Mouse (Mus musculus) kidney, adult 18-20 months (tissue): ENCODE data around the gene Zfp648.

Source experiments
- DNase-seq: peaks from one replicate; pipeline ENCODE4 v3.0.0; 2021

Zfp648 gene

DNA sequence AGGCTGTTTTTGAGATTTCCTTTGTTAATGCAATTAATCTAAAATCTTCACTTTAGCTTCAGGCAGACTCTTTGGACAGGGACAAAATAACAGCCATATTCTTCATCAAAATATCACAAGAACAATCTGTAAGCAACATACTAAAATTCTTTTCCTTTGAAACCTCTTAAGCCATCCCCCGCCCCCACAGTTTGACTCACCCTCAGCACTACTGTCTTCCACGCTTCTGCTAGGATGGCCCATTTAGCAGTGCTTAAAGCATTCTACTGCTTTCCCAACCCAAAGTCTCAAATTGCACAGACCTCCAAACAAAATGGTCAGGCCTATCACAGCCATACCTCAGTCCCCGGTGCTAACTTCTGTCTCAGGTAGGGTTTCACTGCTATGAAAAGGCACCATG is 19.6 kb downstream of the Zfp648 start:
- no peak for DNase-seq

DNA sequence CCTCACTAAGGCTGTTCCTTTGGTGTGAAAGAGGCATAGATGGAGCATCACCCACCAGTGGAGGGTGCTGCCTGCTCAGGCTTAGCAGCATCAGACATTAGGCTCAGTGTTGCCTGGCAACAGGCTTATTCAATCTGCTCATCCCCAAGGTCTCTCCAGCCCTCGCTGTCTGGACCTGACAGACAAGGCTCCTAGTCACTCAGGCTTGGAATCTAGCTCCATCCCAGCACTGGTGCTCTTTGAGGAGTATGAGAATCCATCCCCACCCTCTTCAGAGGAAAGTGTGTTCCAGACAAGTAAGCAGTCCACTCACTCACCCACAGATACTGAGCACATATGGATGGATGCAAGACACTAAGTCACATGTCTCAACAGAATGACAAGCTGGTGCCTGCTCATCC is 22.8 kb downstream of the Zfp648 start:
- DNase-seq, result no peak

DNA sequence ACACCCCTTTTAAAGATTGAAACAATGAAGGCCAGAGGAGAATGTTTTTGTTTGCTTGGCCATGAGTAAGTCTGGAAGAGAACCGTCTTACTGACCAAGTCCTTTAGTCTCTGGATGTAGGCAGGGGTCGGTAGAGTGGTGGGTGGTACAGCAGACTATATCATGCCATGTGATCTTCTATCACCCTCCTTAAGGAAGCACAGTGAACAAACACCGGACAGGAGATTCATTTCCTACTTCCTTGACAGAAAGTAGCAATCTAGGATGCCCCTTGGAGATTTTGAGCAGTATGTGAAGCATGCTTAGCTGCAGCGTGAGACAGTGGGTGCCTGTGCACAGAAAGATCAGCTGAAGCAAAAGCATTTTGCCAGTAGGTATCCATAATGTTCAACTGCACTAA is 31.6 kb downstream of the Zfp648 start:
- no peak for DNase-seq

DNA sequence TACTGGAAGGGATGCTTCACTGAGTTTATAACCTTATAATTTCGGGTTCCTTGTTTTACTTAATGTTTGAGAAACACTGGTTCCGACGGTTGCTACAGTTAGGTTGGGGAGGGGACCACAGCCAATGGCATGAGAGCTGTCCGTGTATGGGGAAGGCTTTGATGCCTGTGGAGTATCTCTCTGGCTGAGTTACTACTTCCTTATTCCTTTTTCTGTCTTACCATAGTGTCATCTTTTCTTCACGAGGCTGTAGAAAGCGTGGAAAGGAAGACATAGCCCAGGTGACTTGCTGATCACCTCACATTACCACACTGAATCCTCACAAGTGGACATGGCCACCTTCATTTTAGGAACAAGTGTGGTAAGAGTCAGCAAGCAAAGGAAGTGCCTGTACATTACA is 32.0 kb downstream of the Zfp648 start:
- DNase-seq, result no peak

DNA sequence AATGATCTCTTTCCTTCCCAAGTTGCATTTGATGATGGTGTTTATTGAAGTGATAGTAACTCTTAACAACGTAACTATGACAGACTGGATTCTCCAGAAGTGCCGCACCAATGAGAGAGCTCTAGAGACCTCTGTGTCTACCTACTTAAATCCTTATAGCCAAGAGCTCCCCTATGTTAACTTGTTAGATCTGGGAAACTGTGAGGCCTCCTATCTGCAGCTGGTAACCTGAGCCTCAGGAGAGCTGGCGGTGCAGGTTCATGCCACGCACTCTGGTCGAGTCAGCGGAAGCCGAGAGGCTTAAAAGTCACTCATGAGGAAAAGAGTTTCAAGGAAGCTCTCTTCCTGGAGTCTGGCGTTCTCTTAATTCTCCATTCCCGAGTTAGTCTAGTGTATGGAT is 33.8 kb downstream of the Zfp648 start:
- no peak for DNase-seq

DNA sequence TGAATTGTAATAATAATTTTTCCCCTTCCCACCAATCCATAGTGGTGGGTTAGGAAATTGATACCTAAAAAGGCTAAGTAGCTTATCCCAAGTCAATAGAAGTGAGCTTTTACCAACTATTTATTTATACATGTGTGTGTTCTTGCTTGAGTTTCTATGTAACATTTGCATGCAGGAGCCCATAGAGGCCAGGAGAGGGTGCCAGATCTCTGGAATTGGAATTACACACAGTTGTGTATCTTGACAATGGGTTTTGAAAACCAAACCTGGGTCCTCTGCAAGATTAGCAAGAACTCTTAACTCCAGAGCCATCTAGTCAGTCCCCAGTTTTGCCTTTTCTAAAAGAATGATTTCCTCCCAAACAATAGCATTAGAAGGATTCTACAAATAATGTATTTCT is 37.9 kb downstream of the Zfp648 start:
- DNase-seq, result no peak

DNA sequence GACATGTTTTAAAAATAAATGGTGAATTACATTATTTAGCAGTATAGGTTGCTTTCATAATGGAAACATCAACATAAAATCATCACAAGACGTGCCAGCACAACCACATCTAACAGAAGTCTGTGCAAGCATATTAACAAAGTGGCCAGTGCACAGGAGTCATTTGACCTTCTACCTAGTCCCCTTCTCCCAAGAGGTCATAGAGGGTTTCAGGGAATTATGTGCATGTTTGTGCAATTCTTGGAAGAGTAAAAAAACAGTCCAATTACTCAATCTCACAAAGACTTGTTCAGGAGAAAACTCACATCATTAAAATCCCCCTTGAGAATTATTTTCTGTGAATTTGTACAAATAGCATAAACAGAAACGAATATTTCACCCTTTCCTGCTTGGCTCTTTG is 50.2 kb downstream of the Zfp648 start:
- no peak for DNase-seq

DNA sequence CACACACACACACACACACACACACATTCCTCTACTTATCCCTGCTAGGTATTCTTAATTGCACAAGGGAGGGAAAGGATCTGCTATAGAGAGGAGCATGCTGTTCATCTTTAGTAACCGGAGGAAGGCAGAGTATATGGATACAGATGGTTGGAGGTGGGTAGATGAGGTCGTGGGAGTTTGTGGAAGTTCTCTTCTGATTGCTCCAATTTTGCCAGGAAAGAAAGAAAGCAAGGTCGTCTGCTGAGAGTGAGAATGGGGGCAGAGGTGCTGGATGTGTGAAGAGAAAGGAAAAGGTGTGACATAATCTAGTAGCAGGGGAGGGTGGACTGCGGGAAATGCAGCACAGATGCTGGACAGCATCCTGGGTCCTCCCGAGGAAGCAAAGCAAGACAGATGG is 51.8 kb downstream of the Zfp648 start:
- no peak for DNase-seq
